Mouse (Mus musculus) hindbrain, embryonic 11.5 days (tissue): ENCODE data around the gene C1qc. TPM values are rescaled to one million over a fixed set of nuclear protein-coding genes. Genes with fewer than 3 reads are reported as not detected.

Experiments used
- ATAC-seq: fragments of 200-750 bp; cut with Nextera tagmentation; 2 replicates; pipeline ENCODE4 v1.8.0; 2017; ENCODE audit warnings: mild to moderate bottlenecking, moderate TSS enrichment, moderate library complexity; ENCODE audit not compliant: low FRiP score
- DNase-seq: peaks from one replicate; pipeline ENCODE4 v3.0.0-alpha.2; 2015; ENCODE audit warnings: low spot score
- H3K27ac ChIP-seq: fragments of 300-500 bp; sonication (generic); 2 replicates; pipeline ENCODE4 v1.5.1; 2014; ENCODE audit warnings: mild to moderate bottlenecking, low read depth, low read length
- H3K27me3 ChIP-seq: fragments of 300-500 bp; sonication (generic); 2 replicates; pipeline ENCODE4 v1.6.1; 2014; ENCODE audit warnings: mild to moderate bottlenecking, low read length, moderate library complexity, mixed read lengths; ENCODE audit not compliant: control insufficient read depth, insufficient read depth
- H3K36me3 ChIP-seq: fragments of 300-500 bp; sonication (generic); 2 replicates; pipeline ENCODE4 v1.6.1; 2014; ENCODE audit warnings: mild to moderate bottlenecking, low read length, moderate library complexity, mixed read lengths; ENCODE audit not compliant: control insufficient read depth, insufficient read depth
- H3K4me1 ChIP-seq: fragments of 300-500 bp; sonication (generic); replicated peaks from 2 replicates; pipeline ENCODE4 v1.6.1; 2014; ENCODE audit warnings: low read length, mixed read lengths; ENCODE audit not compliant: control insufficient read depth, insufficient read depth
- H3K4me2 ChIP-seq: fragments of 300-500 bp; sonication (generic); replicated peaks from 2 replicates; pipeline ENCODE4 v1.6.1; 2014; ENCODE audit warnings: mild to moderate bottlenecking, low read depth, low read length
- H3K4me3 ChIP-seq: fragments of 300-500 bp; sonication (generic); 2 replicates; pipeline ENCODE4 v1.5.1; 2014; ENCODE audit warnings: low read depth, low read length
- H3K9ac ChIP-seq: fragments of 300-500 bp; sonication (generic); 2 replicates; pipeline ENCODE4 v1.6.1; 2014; ENCODE audit warnings: low read depth, low read length
- H3K9me3 ChIP-seq: fragments of 300-500 bp; sonication (generic); 2 replicates; pipeline ENCODE4 v1.6.1; 2016; ENCODE audit warnings: low read length; ENCODE audit not compliant: control insufficient read depth
- WGBS: fragments of 180-500 bp; shearing (Covaris S2); extraction: QIAGEN DNeasy Blood & Tissue Kit; methylation state at CpG from one replicate; pipeline ENCODE4 v1.1.7; 2014; 5-methylcytosine and 5-hydroxymethylcytosine counted together
- polyA plus RNA-seq: library from polyadenylated mRNA; unstranded; fragments of >200 nt; fragmentation: Nextera tagmentation; extraction: Ambion mirVana; gene quantifications from 2 replicates; pipeline ENCODE4 v1.2.1, GENCODE M21; 2014

The C1qc gene
- 17.7 and 19.2 TPM in 2 replicates for polyA plus RNA-seq

GRCm38 (mm10) chr4:136892811-136893210 lies at the start of gene C1qc:
Gene C1qc (minus strand): TSS chr4:136893065.
- Histone ChIP-seq H3K9me3 (no peaks in the 10 kb centered on the region), H3K9ac (no peak within 1 kb of the TSS), H3K27ac (no peak within 1 kb of the TSS), H3K27me3 (peaks cover 23% of the 10 kb centered on the region), H3K4me3 (no peak within 1 kb of the TSS), H3K36me3 (no peaks in the 10 kb centered on the region), H3K4me2 (no peak within 1 kb of the TSS), H3K4me1 (no peaks in the 10 kb centered on the region)
- ATAC-seq = no peak
- WGBS = 56% methylated on average over 5 of the region's 5 CpGs
- no peak for DNase-seq

GRCm38 (mm10) chr4:136937935-136938334 lies 45.1 kb upstream of the C1qc start:
- no peak for ATAC-seq
- WGBS = 94% methylated on average over 5 of the region's 5 CpGs

GRCm38 (mm10) chr4:136937344-136937743 lies 44.5 kb upstream of the C1qc start:
- Histone ChIP-seq H3K27me3 (peaks cover 4% of the 10 kb centered on the region; the same call in 1 of the 2 replicates), H3K4me1 (peaks cover 3% of the 10 kb centered on the region), H3K27ac (no peak overlapping the region), H3K4me3 (no peak overlapping the region), H3K9me3 (no peaks in the 10 kb centered on the region), H3K9ac (no peak overlapping the region), H3K4me2 (no peak overlapping the region), H3K36me3 (no peaks in the 10 kb centered on the region)
- no peak for ATAC-seq
- WGBS = 79% methylated on average over 4 of the region's 4 CpGs
- DNase-seq = no peak

More at GRCm38 (mm10) chr4:136937935-136938334, 45.1 kb upstream of the C1qc start:
- no peak overlapping the region for H3K9ac ChIP-seq
- no peak overlapping the region for H3K27ac ChIP-seq
- H3K9me3 ChIP-seq = no peaks in the 10 kb centered on the region
- H3K36me3 ChIP-seq = no peaks in the 10 kb centered on the region
- H3K4me3 ChIP-seq = no peak overlapping the region
- H3K4me2 ChIP-seq = no peak overlapping the region
- peaks cover 3% of the 10 kb centered on the region for H3K4me1 ChIP-seq
- no peak for DNase-seq
- peaks cover 4% of the 10 kb centered on the region; the same call in 1 of the 2 replicates for H3K27me3 ChIP-seq

GRCm38 (mm10) chr4:136934746-136935613 lies 42.1 kb upstream of the C1qc start:
- H3K27ac ChIP-seq = no peak overlapping the region
- DNase-seq (no peak), ATAC-seq (no peak; the same call in 1 of the 2 replicates)
- H3K9ac ChIP-seq = no peak overlapping the region
- H3K4me1 ChIP-seq = peaks cover 3% of the 10 kb centered on the region
- H3K36me3 ChIP-seq = no peaks in the 10 kb centered on the region
- H3K4me2 ChIP-seq = no peak overlapping the region
- WGBS = 49% methylated on average over 17 of the region's 18 CpGs
- H3K27me3 ChIP-seq = peaks cover 4% of the 10 kb centered on the region; the same call in 1 of the 2 replicates
- H3K9me3 ChIP-seq = no peaks in the 10 kb centered on the region
- H3K4me3 ChIP-seq = no peak overlapping the region

GRCm38 (mm10) chr4:136930474-136930873 lies 37.6 kb upstream of the C1qc start:
- 89% methylated on average over 8 of the region's 8 CpGs for WGBS
- Histone ChIP-seq H3K27me3 (peaks cover 4% of the 10 kb centered on the region; the same call in 1 of the 2 replicates), H3K36me3 (no peaks in the 10 kb centered on the region), H3K27ac (no peak overlapping the region), H3K4me3 (no peak overlapping the region), H3K4me2 (no peak overlapping the region), H3K4me1 (peaks cover 3% of the 10 kb centered on the region; the same call in 1 of the 2 replicates), H3K9ac (no peak overlapping the region), H3K9me3 (no peaks in the 10 kb centered on the region)
- DNase-seq = no peak
- no peak for ATAC-seq

- no peaks in the 10 kb centered on the region for H3K36me3 ChIP-seq
- H3K4me3 ChIP-seq = no peak overlapping the region
- DNase-seq (peak; percentile 72), ATAC-seq (no peak)
- H3K9me3 ChIP-seq = no peaks in the 10 kb centered on the region
- peaks cover 7% of the 10 kb centered on the region; the same call in 1 of the 2 replicates for H3K27me3 ChIP-seq
- WGBS = 4% methylated on average over 5 of the region's 5 CpGs
- no peak overlapping the region for H3K9ac ChIP-seq
- no peaks in the 10 kb centered on the region for H3K4me1 ChIP-seq
- no peak overlapping the region for H3K4me2 ChIP-seq
- no peak overlapping the region for H3K27ac ChIP-seq
Observed at GRCm38 (mm10) chr4:136928928-136929327, 36.1 kb upstream of the C1qc start.

- Histone ChIP-seq H3K4me3 (no peak overlapping the region), H3K9ac (no peak overlapping the region), H3K27me3 (peaks cover 7% of the 10 kb centered on the region; the same call in 1 of the 2 replicates), H3K27ac (no peak overlapping the region), H3K4me1 (no peaks in the 10 kb centered on the region), H3K4me2 (no peak overlapping the region), H3K36me3 (no peaks in the 10 kb centered on the region), H3K9me3 (no peaks in the 10 kb centered on the region)
- 12% methylated on average over 15 of the region's 15 CpGs for WGBS
- DNase-seq = no peak
- ATAC-seq = no peak
Observed at GRCm38 (mm10) chr4:136925804-136926203, 32.9 kb upstream of the C1qc start.

GRCm38 (mm10) chr4:136924529-136924928 lies 31.7 kb upstream of the C1qc start:
- no peak overlapping the region for H3K9ac ChIP-seq
- H3K4me3 ChIP-seq = no peak overlapping the region
- 7% methylated on average over 6 of the region's 6 CpGs for WGBS
- no peaks in the 10 kb centered on the region for H3K4me1 ChIP-seq
- H3K27me3 ChIP-seq = peaks cover 7% of the 10 kb centered on the region; the same call in 1 of the 2 replicates
- no peak overlapping the region for H3K27ac ChIP-seq
- H3K9me3 ChIP-seq = no peaks in the 10 kb centered on the region
- DNase-seq = peak; percentile 81
- no peak overlapping the region for H3K4me2 ChIP-seq
- no peaks in the 10 kb centered on the region for H3K36me3 ChIP-seq
- ATAC-seq = no peak

- H3K27ac ChIP-seq = no peak overlapping the region
- no peak overlapping the region for H3K9ac ChIP-seq
- no peak for ATAC-seq
- no peaks in the 10 kb centered on the region for H3K27me3 ChIP-seq
- 79% methylated on average over 3 of the region's 3 CpGs for WGBS
- H3K36me3 ChIP-seq = no peaks in the 10 kb centered on the region
- H3K9me3 ChIP-seq = no peaks in the 10 kb centered on the region
- H3K4me1 ChIP-seq = no peaks in the 10 kb centered on the region; the same call in 1 of the 2 replicates
- H3K4me3 ChIP-seq = no peak overlapping the region
- H3K4me2 ChIP-seq = no peak overlapping the region
- no peak for DNase-seq
Observed at GRCm38 (mm10) chr4:136919526-136919925, 26.7 kb upstream of the C1qc start.
